Mouse (Mus musculus): Measurements from ENCODE around the gene Atrnl1.
"Not testable (repeated sequence)": the region's sequence is repeated elsewhere in the genome, so short reads cannot be mapped to it uniquely, and the experiment has no call there.

- not testable (repeated sequence) for TF ChIP-seq CTCF (IDR thresholded peaks at IDR 0.05; ENCODE audit: extremely low read depth, insufficient read length, insufficient replicate concordance, low read depth, low read length); POLR2A (IDR thresholded peaks at IDR 0.05; ENCODE audit: low read depth, low read length)
Observed at GRCm38 (mm10) chr19:57994174-57994833, 383.5 kb downstream of the Atrnl1 start.

Measured in small intestine, adult 2 months (tissue).